Mouse (Mus musculus): ENCODE measurements at regions not wholly inside any gene's neighbourhood (a gene's known extent, or its start where the extent isn't known, plus 50 kb on each side); places are given as distances from the start of the nearest gene placed in this dataset.

GRCm38 (mm10) chr8:112397438-112397837 lies 172.4 kb upstream of the Cntnap4 start:
- no peak for TF ChIP-seq CTCF (IDR thresholded peaks at IDR 0.05; ENCODE audit: low read depth)
- no peak for TF ChIP-seq EP300 (IDR thresholded peaks at IDR 0.05; ENCODE audit: low read depth)
